Mouse (Mus musculus): ENCODE data around the gene Olfr117. TPM values are rescaled to one million over a fixed set of nuclear protein-coding genes. Genes with fewer than 3 reads are reported as not detected.
"Not testable (repeated sequence)": the region's sequence is repeated elsewhere in the genome, so short reads cannot be mapped to it uniquely, and the experiment has no call there.

Gene Olfr117
- total RNA-seq (2021): not detected
- long read RNA-seq, experiment 1: 0 reads
- long read RNA-seq, experiment 2: 0 reads

- DNase-seq (ENCODE audit: low spot score in 2 of 2): no peak
These were observed at the start of gene Olfr117 for GRCm38 (mm10) chr17:37663682-37664081. TSS of gene Olfr117 (minus strand) at chr17:37663782.

GRCm38 (mm10) chr17:37696264-37696663 is 32.7 kb upstream of the Olfr117 start, which contains the start of gene Olfr119:
TSS of gene Olfr119 (plus strand) at chr17:37696564.
- DNase-seq (ENCODE audit: low spot score in 2 of 2): not testable (repeated sequence)

- DNase-seq (ENCODE audit: low spot score in 2 of 2): no peak
These were observed 3.1 kb upstream of the Olfr117 start, which contains the start of gene Olfr118 for GRCm38 (mm10) chr17:37666688-37667087. TSS of gene Olfr118 (plus strand) at chr17:37666988.

GRCm38 (mm10) chr17:37627009-37627408 is 36.6 kb downstream of the Olfr117 start, which contains the start of the genes Olfr115 and Olfr116:
TSS of gene Olfr115 (minus strand) at chr17:37627109.
TSS of gene Olfr116 (minus strand) at chr17:37627199.
- DNase-seq (ENCODE audit: low spot score in 2 of 2): no peak

Other genes with a start within 250 kb of the Olfr117 start
- gene Olfr108, start 218.3 kb downstream of the Olfr117 start, total RNA-seq (2021): not detected
- not detected for gene Olfr109, start 204.9 kb downstream of the Olfr117 start, total RNA-seq (2021)
- not detected for gene H2-M2, start 180.2 kb downstream of the Olfr117 start, total RNA-seq (2021)
- gene Olfr110, start 171.3 kb downstream of the Olfr117 start, total RNA-seq (2021): not detected
- gene Olfr111, start 155.8 kb downstream of the Olfr117 start, total RNA-seq (2021): not detected
- not detected for gene Olfr112, start 94.3 kb downstream of the Olfr117 start, total RNA-seq (2021)
- not detected for gene Olfr113, start 86.1 kb downstream of the Olfr117 start, total RNA-seq (2021)
- gene Olfr114, start 71.0 kb downstream of the Olfr117 start, total RNA-seq (2021): not detected
- not detected for gene Olfr115, start 36.7 kb downstream of the Olfr117 start, total RNA-seq (2021)
- not detected for gene Olfr116, start 36.6 kb downstream of the Olfr117 start, total RNA-seq (2021)
- gene Olfr118, start 3.2 kb upstream of the Olfr117 start, total RNA-seq (2021): not detected
- not detected for gene Olfr119, start 32.8 kb upstream of the Olfr117 start, total RNA-seq (2021)
- gene Olfr120, start 58.0 kb upstream of the Olfr117 start, total RNA-seq (2021): not detected
- not detected for gene Olfr121, start 85.1 kb upstream of the Olfr117 start, total RNA-seq (2021)
- gene Olfr122, start 104.8 kb upstream of the Olfr117 start, total RNA-seq (2021): not detected
- not detected for gene Olfr123, start 129.7 kb upstream of the Olfr117 start, total RNA-seq (2021)
- gene Olfr124, start 136.1 kb upstream of the Olfr117 start, total RNA-seq (2021): not detected
- gene Olfr125, start 169.2 kb upstream of the Olfr117 start, total RNA-seq (2021): not detected
- not detected for gene Olfr126, start 183.7 kb upstream of the Olfr117 start, total RNA-seq (2021)
- not detected for gene Olfr127, start 236.7 kb upstream of the Olfr117 start, total RNA-seq (2021)

All from gastrocnemius, postnatal 4 days (tissue).